Mouse (Mus musculus): ENCODE measurements around the gene Tril. TPM values are rescaled to one million over a fixed set of nuclear protein-coding genes. Genes with fewer than 3 reads are reported as not detected.
A peak's percentile ranks its signal among the peaks of the same experiment; 100 is the strongest.

Gene Tril
- polyA plus RNA-seq, 1 experiment = not detected

GRCm38 (mm10) chr6:53825213-53825612 lies 4.6 kb upstream of the Tril start:
- peaks cover 9% of the 10 kb centered on the region for H3K4me1 ChIP-seq (ENCODE audit: control insufficient read depth, insufficient read depth, low read length)
- TF ChIP-seq CTCF (IDR thresholded peaks at IDR 0.05; ENCODE audit: insufficient read depth, low read depth, low read length) (no peak), POLR2A (IDR thresholded peaks at IDR 0.05; ENCODE audit: insufficient read depth, low read depth, low read length) (no peak)
- no peak overlapping the region for H3K27ac ChIP-seq (ENCODE audit: insufficient read depth, low read depth, low read length)
- H3K4me3 ChIP-seq (ENCODE audit: insufficient read depth, low read depth, low read length) = no peak overlapping the region
- 48% methylated on average over 4 of the region's 4 CpGs for WGBS

- TF ChIP-seq CTCF (IDR thresholded peaks at IDR 0.05; ENCODE audit: insufficient read depth, low read depth, low read length) (no peak), POLR2A (IDR thresholded peaks at IDR 0.05; ENCODE audit: insufficient read depth, low read depth, low read length) (no peak)
- Histone ChIP-seq H3K4me3 (ENCODE audit: insufficient read depth, low read depth, low read length) (peak overlapping the region; percentile 40), H3K4me1 (ENCODE audit: control insufficient read depth, insufficient read depth, low read length) (peaks cover 35% of the 10 kb centered on the region), H3K27ac (ENCODE audit: insufficient read depth, low read depth, low read length) (0 out of 2 replicates have a peak overlapping the region, but pooled peaks have one; percentile 2)
- WGBS = 40% methylated on average over 18 of the region's 18 CpGs
These were observed 441 bp upstream of the Tril start for GRCm38 (mm10) chr6:53821041-53821501.

GRCm38 (mm10) chr6:53819761-53820485 lies 707 bp downstream of the Tril start:
- 1% methylated on average over 64 of the region's 64 CpGs for WGBS
- TF ChIP-seq POLR2A (IDR thresholded peaks at IDR 0.05; ENCODE audit: insufficient read depth, low read depth, low read length) = no peak
- TF ChIP-seq CTCF (IDR thresholded peaks at IDR 0.05; ENCODE audit: insufficient read depth, low read depth, low read length) = no peak
- Histone ChIP-seq H3K4me3 (ENCODE audit: insufficient read depth, low read depth, low read length) (peak overlapping the region; percentile 40), H3K27ac (ENCODE audit: insufficient read depth, low read depth, low read length) (0 out of 2 replicates have a peak overlapping the region, but pooled peaks have one; percentile 1), H3K4me1 (ENCODE audit: control insufficient read depth, insufficient read depth, low read length) (peaks cover 35% of the 10 kb centered on the region)

GRCm38 (mm10) chr6:53818732-53819661 lies 1.6 kb downstream of the Tril start:
- 0 out of 2 replicates have a peak overlapping the region, but pooled peaks have one; percentile 6 for H3K27ac ChIP-seq (ENCODE audit: insufficient read depth, low read depth, low read length)
- peak overlapping the region; percentile 40 for H3K4me3 ChIP-seq (ENCODE audit: insufficient read depth, low read depth, low read length)
- peaks cover 35% of the 10 kb centered on the region for H3K4me1 ChIP-seq (ENCODE audit: control insufficient read depth, insufficient read depth, low read length)
- WGBS = 4% methylated on average over 52 of the region's 52 CpGs
- peak; percentile 43; the same call in 1 of the 2 replicates for TF ChIP-seq CTCF (IDR thresholded peaks at IDR 0.05; ENCODE audit: insufficient read depth, low read depth, low read length)
- TF ChIP-seq POLR2A (IDR thresholded peaks at IDR 0.05; ENCODE audit: insufficient read depth, low read depth, low read length) = no peak

- no peak overlapping the region for H3K27ac ChIP-seq (ENCODE audit: insufficient read depth, low read depth, low read length)
- under 1% methylated on average over 42 of the region's 42 CpGs for WGBS
- H3K4me3 ChIP-seq (ENCODE audit: insufficient read depth, low read depth, low read length) = peak overlapping the region; percentile 40
- peaks cover 35% of the 10 kb centered on the region for H3K4me1 ChIP-seq (ENCODE audit: control insufficient read depth, insufficient read depth, low read length)
- no peak for TF ChIP-seq POLR2A (IDR thresholded peaks at IDR 0.05; ENCODE audit: insufficient read depth, low read depth, low read length)
- peak; percentile 59; the same call in 1 of the 2 replicates for TF ChIP-seq CTCF (IDR thresholded peaks at IDR 0.05; ENCODE audit: insufficient read depth, low read depth, low read length)
These were observed 2.3 kb downstream of the Tril start for GRCm38 (mm10) chr6:53818264-53818731.

GRCm38 (mm10) chr6:53817763-53818174 lies 2.9 kb downstream of the Tril start:
- no peak overlapping the region for H3K27ac ChIP-seq (ENCODE audit: insufficient read depth, low read depth, low read length)
- TF ChIP-seq POLR2A (IDR thresholded peaks at IDR 0.05; ENCODE audit: insufficient read depth, low read depth, low read length) (no peak), CTCF (IDR thresholded peaks at IDR 0.05; ENCODE audit: insufficient read depth, low read depth, low read length) (no peak)
- peaks cover 35% of the 10 kb centered on the region for H3K4me1 ChIP-seq (ENCODE audit: control insufficient read depth, insufficient read depth, low read length)
- WGBS = 31% methylated on average over 33 of the region's 33 CpGs
- peak overlapping the region; percentile 40 for H3K4me3 ChIP-seq (ENCODE audit: insufficient read depth, low read depth, low read length)

- no peak for TF ChIP-seq POLR2A (IDR thresholded peaks at IDR 0.05; ENCODE audit: insufficient read depth, low read depth, low read length)
- TF ChIP-seq CTCF (IDR thresholded peaks at IDR 0.05; ENCODE audit: insufficient read depth, low read depth, low read length) = no peak
- no peak overlapping the region for H3K27ac ChIP-seq (ENCODE audit: insufficient read depth, low read depth, low read length)
- 86% methylated on average over 8 of the region's 8 CpGs for WGBS
- no peak overlapping the region for H3K4me3 ChIP-seq (ENCODE audit: insufficient read depth, low read depth, low read length)
- H3K4me1 ChIP-seq (ENCODE audit: control insufficient read depth, insufficient read depth, low read length) = peaks cover 35% of the 10 kb centered on the region
These were observed 4.0 kb downstream of the Tril start for GRCm38 (mm10) chr6:53816661-53817060.

- no peak overlapping the region for H3K27ac ChIP-seq (ENCODE audit: insufficient read depth, low read depth, low read length)
- no peak overlapping the region for H3K4me3 ChIP-seq (ENCODE audit: insufficient read depth, low read depth, low read length)
- peaks cover 31% of the 10 kb centered on the region for H3K4me1 ChIP-seq (ENCODE audit: control insufficient read depth, insufficient read depth, low read length)
- TF ChIP-seq CTCF (IDR thresholded peaks at IDR 0.05; ENCODE audit: insufficient read depth, low read depth, low read length) = no peak
- no peak for TF ChIP-seq POLR2A (IDR thresholded peaks at IDR 0.05; ENCODE audit: insufficient read depth, low read depth, low read length)
- 88% methylated on average over 7 of the region's 7 CpGs for WGBS
These were observed 4.9 kb downstream of the Tril start for GRCm38 (mm10) chr6:53815691-53816090.

Measured in olfactory bulb, adult 2 months (tissue).